Mouse (Mus musculus): Measurements from ENCODE around the gene Ovch2. TPM values are rescaled to one million over a fixed set of nuclear protein-coding genes. Genes with fewer than 3 reads are reported as not detected.
A peak's percentile ranks its signal among the peaks of the same experiment; 100 is the strongest.

Ovch2 gene
- polyA plus RNA-seq, 1 experiment from 2014 or later = not detected

- WGBS (ENCODE audit: insufficient replicate concordance) = 45% methylated on average over 6 of the region's 6 CpGs
- Histone ChIP-seq H3K4me3 (replicated peaks) (no peak overlapping the region), H3K4me1 (replicated peaks) (no peaks in the 10 kb centered on the region), H3K4me2 (no peak overlapping the region), H3K9ac (no peak overlapping the region), H3K27ac (replicated peaks) (no peak overlapping the region), H3K36me3 (replicated peaks) (no peaks in the 10 kb centered on the region), H3K27me3 (no peaks in the 10 kb centered on the region), H3K9me3 (replicated peaks) (no peaks in the 10 kb centered on the region)
- ATAC-seq (ENCODE audit: insufficient read depth) = no peak
These were observed 30.2 kb downstream of the Ovch2 start for GRCm38 (mm10) chr7:107770812-107771211.

DNA sequence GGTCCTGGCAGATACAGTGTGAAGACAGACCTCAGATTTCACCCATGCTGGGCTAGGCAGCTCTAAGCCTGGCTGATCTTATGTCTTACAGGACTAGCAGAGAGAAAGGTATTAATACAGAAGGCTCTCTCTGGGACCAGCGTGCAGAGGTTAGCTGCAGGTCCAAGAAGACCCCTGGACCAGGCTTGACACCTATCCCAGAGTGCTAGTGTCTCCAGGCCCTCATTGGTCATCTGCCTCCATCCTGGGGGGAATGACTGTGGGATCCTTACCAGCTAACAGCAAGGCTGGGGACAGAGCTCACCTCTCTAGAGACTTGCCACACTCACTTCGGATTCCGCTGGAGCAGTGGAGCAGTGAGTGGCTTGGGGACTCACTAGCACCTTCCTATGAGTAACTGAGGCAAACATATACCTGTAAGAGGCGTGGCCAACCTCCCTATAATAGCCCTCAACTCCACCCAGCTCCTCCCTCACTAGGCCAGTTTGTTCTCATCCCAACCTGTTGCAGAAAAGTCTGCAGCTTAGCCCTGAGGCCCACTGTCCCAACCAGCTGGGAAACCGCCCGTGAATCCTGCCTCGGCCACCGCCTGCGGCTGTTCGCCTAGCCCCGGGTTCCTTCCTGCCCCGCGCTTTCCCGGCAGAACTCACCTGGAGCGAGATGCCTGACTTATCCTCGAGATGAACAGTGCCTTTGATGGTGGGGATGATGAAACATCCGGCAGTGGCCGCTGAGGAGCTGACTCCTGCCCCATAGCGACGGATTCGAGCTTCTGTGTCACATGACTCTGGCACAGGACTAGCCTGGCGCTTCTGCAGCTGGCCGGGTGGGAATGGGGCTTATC lies 43.5 kb downstream of the Ovch2 start, which contains the start of gene Cyb5r2:
Gene Cyb5r2 (minus strand): TSS at position 725 of the 844 bp plus-strand sequence.
- H3K4me2 ChIP-seq = peak within 1 kb of the TSS; percentile 20; the same call in 1 of the 2 replicates
- no peaks in the 10 kb centered on the region for H3K36me3 ChIP-seq (replicated peaks)
- no peak within 1 kb of the TSS for H3K27ac ChIP-seq (replicated peaks)
- 9% methylated on average over 23 of the region's 23 CpGs for WGBS (ENCODE audit: insufficient replicate concordance)
- no peak within 1 kb of the TSS for H3K9ac ChIP-seq
- H3K27me3 ChIP-seq = no peaks in the 10 kb centered on the region
- 0 out of 2 replicates have a peak, but pooled peaks have one; percentile 22 for ATAC-seq (ENCODE audit: insufficient read depth)
- no peak within 1 kb of the TSS for H3K4me3 ChIP-seq (replicated peaks)
- H3K4me1 ChIP-seq (replicated peaks) = no peaks in the 10 kb centered on the region
- no peaks in the 10 kb centered on the region for H3K9me3 ChIP-seq (replicated peaks)

- Histone ChIP-seq H3K4me3 (replicated peaks) (no peak overlapping the region), H3K27ac (replicated peaks) (no peak overlapping the region), H3K9me3 (replicated peaks) (no peaks in the 10 kb centered on the region), H3K4me2 (no peak overlapping the region), H3K9ac (no peak overlapping the region), H3K36me3 (replicated peaks) (no peaks in the 10 kb centered on the region), H3K4me1 (replicated peaks) (no peaks in the 10 kb centered on the region), H3K27me3 (no peaks in the 10 kb centered on the region)
- 61% methylated on average over 2 of the region's 2 CpGs for WGBS (ENCODE audit: insufficient replicate concordance)
- ATAC-seq (ENCODE audit: insufficient read depth) = no peak
These were observed 44.3 kb downstream of the Ovch2 start for GRCm38 (mm10) chr7:107756748-107757147.

DNA sequence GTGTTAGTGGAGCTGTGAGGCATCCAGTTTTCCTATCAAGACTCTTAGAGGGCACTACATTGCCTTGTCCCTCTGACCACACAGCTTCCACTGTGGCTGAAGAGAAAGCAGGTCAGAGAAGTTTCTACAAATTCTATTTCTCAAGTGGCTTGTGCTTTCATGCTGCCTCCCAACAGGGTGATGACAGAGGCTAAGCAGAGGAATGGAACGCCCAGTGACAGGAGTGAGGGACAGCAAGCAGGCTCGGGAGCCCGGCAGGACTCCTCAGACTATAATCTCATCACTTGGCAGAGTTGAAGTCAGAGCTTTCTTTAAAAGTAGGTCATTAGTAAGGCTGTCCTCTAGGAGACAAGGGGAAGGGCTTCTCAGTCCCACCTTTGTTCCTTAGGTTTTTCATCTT lies 45.1 kb downstream of the Ovch2 start:
- H3K27me3 ChIP-seq = no peaks in the 10 kb centered on the region
- no peaks in the 10 kb centered on the region for H3K9me3 ChIP-seq (replicated peaks)
- 62% methylated on average over 3 of the region's 3 CpGs for WGBS (ENCODE audit: insufficient replicate concordance)
- H3K4me3 ChIP-seq (replicated peaks) = no peak overlapping the region
- no peak for ATAC-seq (ENCODE audit: insufficient read depth)
- H3K27ac ChIP-seq (replicated peaks) = no peak overlapping the region
- no peak overlapping the region for H3K4me2 ChIP-seq
- H3K36me3 ChIP-seq (replicated peaks) = no peaks in the 10 kb centered on the region
- no peak overlapping the region for H3K9ac ChIP-seq
- H3K4me1 ChIP-seq (replicated peaks) = no peaks in the 10 kb centered on the region

DNA sequence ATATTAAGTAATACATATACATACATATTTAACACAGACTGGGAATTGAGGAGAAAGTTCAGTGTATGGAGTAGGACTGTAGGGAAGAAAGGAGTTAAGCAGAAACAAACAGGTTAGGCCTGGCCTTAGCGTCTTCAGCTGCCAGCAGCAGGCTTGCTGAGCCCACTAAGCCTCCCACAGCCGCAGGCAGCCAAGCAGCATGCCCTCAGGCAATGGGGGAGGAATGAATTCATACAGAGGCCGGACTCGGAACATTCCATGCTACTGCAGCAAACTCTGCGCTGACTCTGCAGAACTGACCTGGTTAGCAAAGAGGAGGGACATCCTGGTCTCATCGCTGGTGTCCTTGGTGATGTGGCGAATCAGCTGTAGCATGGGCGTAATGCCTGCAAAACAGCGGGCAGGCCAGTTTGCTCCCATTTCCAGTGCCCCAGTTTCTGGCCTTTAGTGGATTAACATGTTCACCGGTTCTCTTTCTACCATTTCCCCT lies 48.9 kb downstream of the Ovch2 start:
- H3K4me3 ChIP-seq (replicated peaks) = no peak overlapping the region
- no peak for ATAC-seq (ENCODE audit: insufficient read depth)
- H3K27me3 ChIP-seq = no peaks in the 10 kb centered on the region
- no peak overlapping the region for H3K4me2 ChIP-seq
- H3K4me1 ChIP-seq (replicated peaks) = no peaks in the 10 kb centered on the region
- no peak overlapping the region for H3K27ac ChIP-seq (replicated peaks)
- H3K9ac ChIP-seq = no peak overlapping the region
- H3K36me3 ChIP-seq (replicated peaks) = no peaks in the 10 kb centered on the region
- no peaks in the 10 kb centered on the region for H3K9me3 ChIP-seq (replicated peaks)
- whole genome bisulfite sequencing (ENCODE audit: insufficient replicate concordance) = 67% methylated on average over 10 of the region's 10 CpGs

GRCm38 (mm10) chr7:107749721-107750120 lies 51.3 kb downstream of the Ovch2 start:
- no peak overlapping the region for H3K4me2 ChIP-seq
- H3K9ac ChIP-seq = no peak overlapping the region
- no peaks in the 10 kb centered on the region for H3K36me3 ChIP-seq (replicated peaks)
- H3K4me1 ChIP-seq (replicated peaks) = no peaks in the 10 kb centered on the region
- WGBS (ENCODE audit: insufficient replicate concordance) = 71% methylated on average over 4 of the region's 4 CpGs
- no peak overlapping the region for H3K27ac ChIP-seq (replicated peaks)
- no peak for ATAC-seq (ENCODE audit: insufficient read depth)
- no peaks in the 10 kb centered on the region for H3K27me3 ChIP-seq
- H3K4me3 ChIP-seq (replicated peaks) = no peak overlapping the region
- H3K9me3 ChIP-seq (replicated peaks) = no peaks in the 10 kb centered on the region

DNA sequence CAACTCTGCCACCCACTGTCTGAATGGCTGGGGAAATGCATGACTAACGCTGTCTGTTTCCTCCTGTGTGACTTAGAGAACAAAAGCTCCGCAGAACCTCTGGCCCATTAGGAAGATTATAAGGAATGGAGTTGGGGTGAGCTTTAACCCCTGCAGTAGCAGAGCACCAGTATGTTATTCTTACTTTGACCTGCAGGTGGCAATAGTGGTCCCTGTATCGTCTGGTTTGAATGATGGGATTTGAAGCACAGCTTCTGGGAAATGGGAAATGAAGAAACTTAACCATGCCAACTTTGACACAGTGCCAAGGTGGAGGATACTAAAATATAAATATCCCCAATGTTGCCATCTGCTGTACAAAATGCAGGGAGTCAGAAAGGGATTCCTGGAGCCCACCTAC lies 51.7 kb downstream of the Ovch2 start:
- no peaks in the 10 kb centered on the region for H3K4me1 ChIP-seq (replicated peaks)
- H3K9ac ChIP-seq = no peak overlapping the region
- no peak overlapping the region for H3K27ac ChIP-seq (replicated peaks)
- H3K27me3 ChIP-seq = no peaks in the 10 kb centered on the region
- H3K9me3 ChIP-seq (replicated peaks) = no peaks in the 10 kb centered on the region
- 8% methylated on average over 3 of the region's 3 CpGs for WGBS (ENCODE audit: insufficient replicate concordance)
- no peak overlapping the region for H3K4me3 ChIP-seq (replicated peaks)
- no peak overlapping the region for H3K4me2 ChIP-seq
- H3K36me3 ChIP-seq (replicated peaks) = no peaks in the 10 kb centered on the region
- ATAC-seq (ENCODE audit: insufficient read depth) = no peak

DNA sequence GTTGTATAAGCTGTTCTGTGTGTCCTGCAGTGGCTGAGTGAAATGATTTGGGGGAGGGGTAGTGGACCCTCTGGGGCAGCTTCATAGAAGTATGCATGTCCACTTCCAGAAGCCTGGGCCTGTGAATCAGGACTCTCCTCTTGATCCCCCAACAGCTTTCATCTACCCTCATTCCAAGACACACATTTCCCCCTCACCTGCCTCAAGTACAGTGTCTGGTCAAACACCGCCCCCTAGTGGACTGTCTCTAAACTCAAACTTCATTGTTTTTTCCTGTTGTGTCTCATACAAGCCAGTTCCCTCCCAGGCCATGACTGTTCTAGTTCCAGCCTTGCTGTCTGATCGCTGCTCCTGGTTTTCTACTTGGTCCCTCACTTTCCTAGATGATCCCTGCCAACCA lies 53.1 kb downstream of the Ovch2 start:
- Histone ChIP-seq H3K4me2 (no peak overlapping the region), H3K36me3 (replicated peaks) (no peaks in the 10 kb centered on the region; the same call in 1 of the 2 replicates), H3K9ac (no peak overlapping the region), H3K4me3 (replicated peaks) (no peak overlapping the region), H3K4me1 (replicated peaks) (no peaks in the 10 kb centered on the region), H3K27me3 (no peaks in the 10 kb centered on the region), H3K27ac (replicated peaks) (no peak overlapping the region), H3K9me3 (replicated peaks) (no peaks in the 10 kb centered on the region)
- 6% methylated on average over 2 of the region's 2 CpGs for WGBS (ENCODE audit: insufficient replicate concordance)
- no peak for ATAC-seq (ENCODE audit: insufficient read depth)

GRCm38 (mm10) chr7:107747476-107747875 lies 53.5 kb downstream of the Ovch2 start:
- WGBS (ENCODE audit: insufficient replicate concordance) = 69% methylated on average over 9 of the region's 9 CpGs
- H3K9me3 ChIP-seq (replicated peaks) = no peaks in the 10 kb centered on the region
- no peaks in the 10 kb centered on the region for H3K4me1 ChIP-seq (replicated peaks)
- ATAC-seq (ENCODE audit: insufficient read depth) = no peak
- no peak overlapping the region for H3K9ac ChIP-seq
- H3K27ac ChIP-seq (replicated peaks) = no peak overlapping the region
- no peak overlapping the region for H3K4me2 ChIP-seq
- no peaks in the 10 kb centered on the region; the same call in 1 of the 2 replicates for H3K36me3 ChIP-seq (replicated peaks)
- no peak overlapping the region for H3K4me3 ChIP-seq (replicated peaks)
- no peaks in the 10 kb centered on the region for H3K27me3 ChIP-seq

- no peaks in the 10 kb centered on the region for H3K4me1 ChIP-seq (replicated peaks)
- 64% methylated on average over 8 of the region's 8 CpGs for WGBS (ENCODE audit: insufficient replicate concordance)
These were observed 55.0 kb downstream of the Ovch2 start for GRCm38 (mm10) chr7:107746036-107746435.

DNA sequence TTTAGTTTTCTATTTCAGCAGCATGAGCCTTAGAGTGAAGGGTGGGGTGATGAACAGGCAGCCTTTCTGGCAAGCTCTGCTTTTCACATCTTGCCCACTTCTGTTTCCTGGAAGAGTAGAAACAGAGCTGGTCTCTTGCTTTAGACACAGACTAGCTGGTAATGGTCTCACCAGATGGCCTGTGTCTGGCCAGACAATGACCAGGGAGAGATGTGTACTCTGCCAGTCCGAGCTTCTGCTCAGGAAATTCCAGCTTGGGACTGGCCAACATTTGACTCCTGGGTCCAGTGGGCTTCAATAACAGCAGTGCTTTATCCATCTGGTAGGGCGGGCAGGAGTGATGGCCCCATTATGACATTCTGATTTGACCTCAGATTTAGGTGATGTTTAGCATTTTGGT lies 55.9 kb downstream of the Ovch2 start:
- Histone ChIP-seq H3K36me3 (replicated peaks) (no peaks in the 10 kb centered on the region; the same call in 1 of the 2 replicates), H3K9me3 (replicated peaks) (no peaks in the 10 kb centered on the region), H3K27me3 (no peaks in the 10 kb centered on the region), H3K9ac (no peak overlapping the region), H3K4me3 (replicated peaks) (no peak overlapping the region), H3K4me2 (no peak overlapping the region), H3K4me1 (replicated peaks) (no peaks in the 10 kb centered on the region), H3K27ac (replicated peaks) (no peak overlapping the region)
- 42% methylated on average over 2 of the region's 2 CpGs for WGBS (ENCODE audit: insufficient replicate concordance)
- no peak for ATAC-seq (ENCODE audit: insufficient read depth)

More at GRCm38 (mm10) chr7:107746036-107746435, 55.0 kb downstream of the Ovch2 start:
- Histone ChIP-seq H3K4me2 (no peak overlapping the region), H3K4me3 (replicated peaks) (no peak overlapping the region), H3K27ac (replicated peaks) (no peak overlapping the region), H3K36me3 (replicated peaks) (no peaks in the 10 kb centered on the region; the same call in 1 of the 2 replicates), H3K27me3 (no peaks in the 10 kb centered on the region), H3K9ac (no peak overlapping the region), H3K9me3 (replicated peaks) (no peaks in the 10 kb centered on the region)
- no peak for ATAC-seq (ENCODE audit: insufficient read depth)
